Mouse (Mus musculus): ENCODE results near the gene Ccl3. TPM values are rescaled to one million over a fixed set of nuclear protein-coding genes. Genes with fewer than 3 reads are reported as not detected.

The Ccl3 gene
- polyA plus RNA-seq, 1 experiment from 2014 or later = 1.3 TPM

DNA sequence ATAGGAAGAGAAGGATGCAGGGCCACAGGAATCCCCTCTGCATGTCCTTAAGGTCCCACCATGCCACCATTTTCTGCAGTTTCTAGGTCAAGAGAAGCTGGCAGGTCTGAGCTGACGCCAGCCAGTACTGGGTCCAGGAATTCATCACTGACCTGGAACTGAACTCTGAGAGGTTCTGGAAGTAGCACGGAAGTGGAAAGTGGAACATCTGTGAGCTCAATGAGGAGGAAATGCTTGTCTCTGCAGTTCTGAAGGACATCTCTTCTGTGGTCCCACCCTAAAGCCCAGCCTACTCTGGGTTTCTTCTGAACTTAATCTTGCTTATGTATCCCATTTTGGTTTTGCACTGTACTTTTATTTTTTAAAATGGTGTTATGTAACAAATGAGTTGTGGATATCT, 18.1 kb downstream of the Ccl3 start:
- no peak for ATAC-seq
- no peaks in the 10 kb centered on the region for H3K4me1 ChIP-seq (replicated peaks; ENCODE audit: control insufficient read depth, insufficient read depth, low read length)
- 70% methylated on average over 2 of the region's 2 CpGs for WGBS
- H3K27ac ChIP-seq (ENCODE audit: low read depth, low read length) = no peak overlapping the region
- TF ChIP-seq CTCF (IDR thresholded peaks at IDR 0.05; ENCODE audit: low read depth) = no peak
- H3K36me3 ChIP-seq (ENCODE audit: control insufficient read depth, insufficient read depth) = no peaks in the 10 kb centered on the region
- H3K4me2 ChIP-seq (replicated peaks; ENCODE audit: low read depth) = no peak overlapping the region
- H3K9me3 ChIP-seq (ENCODE audit: control insufficient read depth) = no peaks in the 10 kb centered on the region
- no peak overlapping the region for H3K4me3 ChIP-seq (ENCODE audit: low read depth, low read length)
- no peaks in the 10 kb centered on the region for H3K27me3 ChIP-seq (replicated peaks; ENCODE audit: control insufficient read depth, insufficient read depth, low read length)
- H3K9ac ChIP-seq (ENCODE audit: low read depth, low read length) = no peak overlapping the region

DNA sequence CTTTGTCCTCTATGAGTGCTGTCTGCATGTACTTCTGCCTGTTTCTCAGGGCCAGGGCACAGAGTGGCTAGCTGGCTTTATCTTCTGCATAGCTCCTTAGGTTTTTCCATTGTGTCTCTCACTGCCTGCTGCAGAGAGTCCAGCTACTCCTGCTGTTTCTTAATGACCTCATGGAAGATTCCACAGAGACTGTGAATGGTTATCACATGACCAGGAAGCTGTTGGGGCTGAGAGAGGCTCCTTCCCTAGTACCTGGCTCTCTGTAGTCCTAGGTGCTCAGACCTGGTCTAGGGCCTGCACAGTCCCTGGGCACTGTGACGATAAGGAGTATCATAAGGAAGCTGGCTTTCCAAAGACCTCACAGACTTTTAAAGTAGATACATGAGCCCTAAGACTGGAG, 18.5 kb downstream of the Ccl3 start:
- H3K4me3 ChIP-seq (ENCODE audit: low read depth, low read length) = no peak overlapping the region
- H3K27me3 ChIP-seq (replicated peaks; ENCODE audit: control insufficient read depth, insufficient read depth, low read length) = no peaks in the 10 kb centered on the region
- H3K9me3 ChIP-seq (ENCODE audit: control insufficient read depth) = no peaks in the 10 kb centered on the region
- no peak overlapping the region for H3K27ac ChIP-seq (ENCODE audit: low read depth, low read length)
- H3K9ac ChIP-seq (ENCODE audit: low read depth, low read length) = no peak overlapping the region
- H3K36me3 ChIP-seq (ENCODE audit: control insufficient read depth, insufficient read depth) = no peaks in the 10 kb centered on the region
- no peaks in the 10 kb centered on the region for H3K4me1 ChIP-seq (replicated peaks; ENCODE audit: control insufficient read depth, insufficient read depth, low read length)
- 61% methylated on average over 1 of the region's 1 CpGs for WGBS
- ATAC-seq = peak; percentile 41; the same call in 1 of the 2 replicates
- no peak for TF ChIP-seq CTCF (IDR thresholded peaks at IDR 0.05; ENCODE audit: low read depth)
- H3K4me2 ChIP-seq (replicated peaks; ENCODE audit: low read depth) = no peak overlapping the region

DNA sequence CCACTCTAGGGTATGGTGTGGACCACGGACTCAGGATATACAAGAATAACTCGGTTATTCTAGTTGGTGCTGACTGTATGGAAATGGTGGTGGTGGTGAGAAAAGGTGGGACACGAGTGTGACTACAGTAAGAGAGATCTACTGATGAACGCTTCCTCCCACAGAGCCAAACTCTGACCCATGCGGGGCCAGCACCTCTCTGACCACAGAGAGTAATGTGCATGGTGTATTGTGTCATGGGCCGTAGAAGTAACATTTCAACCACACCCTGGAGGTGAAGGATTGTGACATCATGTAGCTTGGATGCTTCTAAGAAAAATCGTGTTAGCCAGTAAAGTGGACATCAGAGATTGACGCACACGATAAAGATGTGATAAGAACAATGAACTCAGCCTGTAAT, 20.3 kb downstream of the Ccl3 start:
- Histone ChIP-seq H3K9me3 (ENCODE audit: control insufficient read depth) (no peaks in the 10 kb centered on the region), H3K4me1 (replicated peaks; ENCODE audit: control insufficient read depth, insufficient read depth, low read length) (no peaks in the 10 kb centered on the region), H3K9ac (ENCODE audit: low read depth, low read length) (no peak overlapping the region), H3K27me3 (replicated peaks; ENCODE audit: control insufficient read depth, insufficient read depth, low read length) (no peaks in the 10 kb centered on the region), H3K36me3 (ENCODE audit: control insufficient read depth, insufficient read depth) (no peaks in the 10 kb centered on the region), H3K4me2 (replicated peaks; ENCODE audit: low read depth) (no peak overlapping the region), H3K4me3 (ENCODE audit: low read depth, low read length) (no peak overlapping the region), H3K27ac (ENCODE audit: low read depth, low read length) (no peak overlapping the region)
- no peak for ATAC-seq
- no peak for TF ChIP-seq CTCF (IDR thresholded peaks at IDR 0.05; ENCODE audit: low read depth)
- WGBS = 80% methylated on average over 9 of the region's 9 CpGs

DNA sequence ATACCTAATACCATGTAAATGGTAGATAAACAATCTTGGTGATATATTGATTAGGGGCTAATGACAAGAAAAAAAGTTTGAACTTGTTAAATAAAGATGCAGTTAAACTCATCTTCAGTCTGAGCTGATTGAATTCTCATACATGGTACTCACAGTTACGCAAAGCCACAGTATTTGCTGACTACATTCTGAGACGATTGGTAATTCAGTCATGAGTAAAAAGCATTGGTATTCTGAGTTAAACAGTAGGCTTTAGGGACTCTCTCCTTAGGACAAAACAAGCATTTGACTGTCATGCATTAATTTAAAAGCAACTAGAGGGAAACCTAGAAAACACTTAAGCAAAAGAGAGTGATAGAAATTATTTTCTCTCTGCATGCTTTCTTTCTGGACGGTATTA, 25.6 kb downstream of the Ccl3 start:
- no peaks in the 10 kb centered on the region for H3K4me1 ChIP-seq (replicated peaks; ENCODE audit: control insufficient read depth, insufficient read depth, low read length)
- H3K9ac ChIP-seq (ENCODE audit: low read depth, low read length) = no peak overlapping the region
- WGBS = 81% methylated on average over 3 of the region's 3 CpGs
- H3K27me3 ChIP-seq (replicated peaks; ENCODE audit: control insufficient read depth, insufficient read depth, low read length) = no peaks in the 10 kb centered on the region
- H3K27ac ChIP-seq (ENCODE audit: low read depth, low read length) = no peak overlapping the region
- TF ChIP-seq CTCF (IDR thresholded peaks at IDR 0.05; ENCODE audit: low read depth) = no peak
- no peaks in the 10 kb centered on the region for H3K36me3 ChIP-seq (ENCODE audit: control insufficient read depth, insufficient read depth)
- H3K4me3 ChIP-seq (ENCODE audit: low read depth, low read length) = no peak overlapping the region
- no peaks in the 10 kb centered on the region for H3K9me3 ChIP-seq (ENCODE audit: control insufficient read depth)
- no peak overlapping the region for H3K4me2 ChIP-seq (replicated peaks; ENCODE audit: low read depth)
- no peak for ATAC-seq

DNA sequence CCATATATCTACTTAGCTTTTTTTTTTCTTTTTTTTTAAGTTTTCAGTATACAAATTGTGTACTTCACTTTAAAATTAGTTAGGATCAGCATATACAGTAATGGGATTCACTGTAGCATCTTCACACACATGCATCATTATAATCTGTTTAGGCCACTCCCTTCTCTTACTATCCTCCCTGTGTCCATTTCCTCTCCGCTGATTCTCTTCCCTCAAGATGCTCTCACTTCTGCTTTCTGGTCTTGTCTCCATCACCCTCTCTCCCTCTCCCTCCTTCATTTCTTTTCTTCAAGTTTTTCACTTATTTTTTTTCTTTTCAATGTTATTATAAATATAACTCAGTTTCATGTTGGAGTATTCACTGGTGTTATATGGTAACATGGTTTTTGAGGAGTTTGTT, 30.1 kb downstream of the Ccl3 start:
- Histone ChIP-seq H3K27ac (ENCODE audit: low read depth, low read length) (no peak overlapping the region), H3K9me3 (ENCODE audit: control insufficient read depth) (no peaks in the 10 kb centered on the region), H3K36me3 (ENCODE audit: control insufficient read depth, insufficient read depth) (no peaks in the 10 kb centered on the region), H3K4me1 (replicated peaks; ENCODE audit: control insufficient read depth, insufficient read depth, low read length) (no peaks in the 10 kb centered on the region), H3K4me3 (ENCODE audit: low read depth, low read length) (no peak overlapping the region), H3K4me2 (replicated peaks; ENCODE audit: low read depth) (no peak overlapping the region), H3K9ac (ENCODE audit: low read depth, low read length) (no peak overlapping the region), H3K27me3 (replicated peaks; ENCODE audit: control insufficient read depth, insufficient read depth, low read length) (no peaks in the 10 kb centered on the region)
- ATAC-seq = no peak
- no peak for TF ChIP-seq CTCF (IDR thresholded peaks at IDR 0.05; ENCODE audit: low read depth)
- 97% methylated on average over 1 of the region's 1 CpGs for WGBS

DNA sequence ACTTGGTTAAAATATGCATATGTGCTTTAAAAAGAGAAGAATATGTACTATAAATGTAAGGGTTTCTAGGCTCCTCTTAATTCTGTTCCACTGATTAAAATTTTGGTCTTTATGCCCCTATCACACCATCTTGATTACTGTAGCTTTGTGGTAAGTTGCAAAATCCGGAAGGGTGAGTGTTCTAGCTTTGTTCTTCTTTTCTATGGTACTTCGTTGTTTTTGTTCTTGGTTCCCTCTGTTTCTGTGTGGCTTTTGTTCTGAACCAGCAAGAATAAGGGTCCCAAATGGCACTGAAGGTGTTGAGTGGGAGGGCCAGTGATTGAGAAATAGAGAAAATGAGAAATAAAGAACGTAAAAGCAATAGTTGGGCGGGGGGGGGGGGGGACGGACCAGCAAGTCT, 30.9 kb downstream of the Ccl3 start:
- H3K4me2 ChIP-seq (replicated peaks; ENCODE audit: low read depth) = no peak overlapping the region
- 78% methylated on average over 5 of the region's 5 CpGs for WGBS
- H3K9me3 ChIP-seq (ENCODE audit: control insufficient read depth) = no peaks in the 10 kb centered on the region
- no peak overlapping the region for H3K4me3 ChIP-seq (ENCODE audit: low read depth, low read length)
- no peak for ATAC-seq
- no peaks in the 10 kb centered on the region for H3K4me1 ChIP-seq (replicated peaks; ENCODE audit: control insufficient read depth, insufficient read depth, low read length)
- no peak for TF ChIP-seq CTCF (IDR thresholded peaks at IDR 0.05; ENCODE audit: low read depth)
- H3K9ac ChIP-seq (ENCODE audit: low read depth, low read length) = no peak overlapping the region
- H3K27me3 ChIP-seq (replicated peaks; ENCODE audit: control insufficient read depth, insufficient read depth, low read length) = no peaks in the 10 kb centered on the region
- H3K27ac ChIP-seq (ENCODE audit: low read depth, low read length) = no peak overlapping the region
- no peaks in the 10 kb centered on the region for H3K36me3 ChIP-seq (ENCODE audit: control insufficient read depth, insufficient read depth)

DNA sequence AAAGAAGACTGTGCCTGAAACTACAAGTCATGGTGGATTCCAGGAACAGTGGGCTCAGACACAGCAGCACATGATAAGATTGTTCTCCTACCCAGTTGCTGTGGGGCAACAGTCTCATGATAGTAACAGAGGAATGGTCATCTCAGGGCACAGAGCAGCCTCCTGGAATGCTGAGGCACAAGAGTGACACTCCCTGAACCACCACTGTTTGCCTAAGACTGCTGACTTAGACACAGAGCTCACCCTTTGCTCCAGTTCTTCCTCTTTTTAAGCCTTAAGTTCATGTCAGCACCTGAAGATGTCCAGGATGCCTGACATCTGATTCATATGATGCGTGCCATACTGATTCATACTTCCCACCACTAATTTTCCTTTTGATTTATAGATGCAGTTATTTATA, 32.6 kb downstream of the Ccl3 start:
- Histone ChIP-seq H3K9me3 (ENCODE audit: control insufficient read depth) (no peaks in the 10 kb centered on the region), H3K36me3 (ENCODE audit: control insufficient read depth, insufficient read depth) (no peaks in the 10 kb centered on the region), H3K4me1 (replicated peaks; ENCODE audit: control insufficient read depth, insufficient read depth, low read length) (no peaks in the 10 kb centered on the region), H3K27ac (ENCODE audit: low read depth, low read length) (no peak overlapping the region), H3K27me3 (replicated peaks; ENCODE audit: control insufficient read depth, insufficient read depth, low read length) (no peaks in the 10 kb centered on the region), H3K4me2 (replicated peaks; ENCODE audit: low read depth) (no peak overlapping the region), H3K9ac (ENCODE audit: low read depth, low read length) (no peak overlapping the region), H3K4me3 (ENCODE audit: low read depth, low read length) (no peak overlapping the region)
- peak; percentile 28; the same call in 1 of the 2 replicates for ATAC-seq
- WGBS = 64% methylated on average over 1 of the region's 1 CpGs
- TF ChIP-seq CTCF (IDR thresholded peaks at IDR 0.05; ENCODE audit: low read depth) = no peak

All from intestine, postnatal 0 days (tissue).